Mouse (Mus musculus): ENCODE results near the gene Gpd1.
A peak's percentile ranks its signal among the peaks of the same experiment; 100 is the strongest.
"Not testable (repeated sequence)": the region's sequence is repeated elsewhere in the genome, so short reads cannot be mapped to it uniquely, and the experiment has no call there.

The Gpd1 gene

GRCm38 (mm10) chr15:99721921-99722743 lies 4.8 kb downstream of the Gpd1 start:
- no peak for DNase-seq (ENCODE audit: extremely low spot score, low spot score)

GRCm38 (mm10) chr15:99723120-99723514 lies 5.8 kb downstream of the Gpd1 start:
- no peak for DNase-seq (ENCODE audit: extremely low spot score, low spot score)

GRCm38 (mm10) chr15:99723515-99724291 lies 6.4 kb downstream of the Gpd1 start:
- peak; percentile 54 for DNase-seq (ENCODE audit: extremely low spot score, low spot score)

- peak; percentile 64 for DNase-seq (ENCODE audit: extremely low spot score, low spot score)
These were observed 7.1 kb downstream of the Gpd1 start for GRCm38 (mm10) chr15:99724292-99725021.

GRCm38 (mm10) chr15:99725341-99726155 lies 8.2 kb downstream of the Gpd1 start, which contains the start of gene Cox14:
Gene Cox14 (plus strand): TSS chr15:99725618.
- DNase-seq (ENCODE audit: extremely low spot score, low spot score), result peak; percentile 96

- no peak for DNase-seq (ENCODE audit: extremely low spot score, low spot score)
These were observed 9.2 kb downstream of the Gpd1 start for GRCm38 (mm10) chr15:99726549-99726948.

GRCm38 (mm10) chr15:99727039-99727438 lies 9.7 kb downstream of the Gpd1 start:
- DNase-seq (ENCODE audit: extremely low spot score, low spot score), result not testable (repeated sequence)

- DNase-seq (ENCODE audit: extremely low spot score, low spot score), result no peak
These were observed 10.2 kb downstream of the Gpd1 start for GRCm38 (mm10) chr15:99727525-99727924.

GRCm38 (mm10) chr15:99728211-99728610 lies 10.9 kb downstream of the Gpd1 start:
- DNase-seq (ENCODE audit: extremely low spot score, low spot score), result no peak

GRCm38 (mm10) chr15:99729056-99729783 lies 11.9 kb downstream of the Gpd1 start:
- DNase-seq (ENCODE audit: extremely low spot score, low spot score), result no peak

GRCm38 (mm10) chr15:99731167-99731566 lies 13.9 kb downstream of the Gpd1 start:
- no peak for DNase-seq (ENCODE audit: extremely low spot score, low spot score)

- DNase-seq (ENCODE audit: extremely low spot score, low spot score), result no peak
These were observed 14.4 kb downstream of the Gpd1 start for GRCm38 (mm10) chr15:99731678-99732077.

- DNase-seq (ENCODE audit: extremely low spot score, low spot score), result no peak
These were observed 15.9 kb downstream of the Gpd1 start for GRCm38 (mm10) chr15:99733186-99733585.

- DNase-seq (ENCODE audit: extremely low spot score, low spot score), result no peak
These were observed 18.3 kb downstream of the Gpd1 start for GRCm38 (mm10) chr15:99735631-99736030.

- no peak for DNase-seq (ENCODE audit: extremely low spot score, low spot score)
These were observed 19.4 kb downstream of the Gpd1 start for GRCm38 (mm10) chr15:99736675-99737074.

- DNase-seq (ENCODE audit: extremely low spot score, low spot score), result no peak
These were observed 22.9 kb downstream of the Gpd1 start for GRCm38 (mm10) chr15:99740229-99740628.

GRCm38 (mm10) chr15:99754204-99754603 lies 36.9 kb downstream of the Gpd1 start:
- no peak for DNase-seq (ENCODE audit: extremely low spot score, low spot score)

GRCm38 (mm10) chr15:99767467-99767866 lies 50.2 kb downstream of the Gpd1 start:
- no peak for DNase-seq (ENCODE audit: extremely low spot score, low spot score)

- no peak for DNase-seq (ENCODE audit: extremely low spot score, low spot score)
These were observed 51.4 kb downstream of the Gpd1 start for GRCm38 (mm10) chr15:99768761-99769160.

GRCm38 (mm10) chr15:99771004-99771500 lies 53.7 kb downstream of the Gpd1 start:
- no peak for DNase-seq (ENCODE audit: extremely low spot score, low spot score)

All from neural tube, embryonic 10.5 days (tissue).